Comparison of ENCODE assay signal across 25 mouse cellular contexts in the genomic region with DNA sequence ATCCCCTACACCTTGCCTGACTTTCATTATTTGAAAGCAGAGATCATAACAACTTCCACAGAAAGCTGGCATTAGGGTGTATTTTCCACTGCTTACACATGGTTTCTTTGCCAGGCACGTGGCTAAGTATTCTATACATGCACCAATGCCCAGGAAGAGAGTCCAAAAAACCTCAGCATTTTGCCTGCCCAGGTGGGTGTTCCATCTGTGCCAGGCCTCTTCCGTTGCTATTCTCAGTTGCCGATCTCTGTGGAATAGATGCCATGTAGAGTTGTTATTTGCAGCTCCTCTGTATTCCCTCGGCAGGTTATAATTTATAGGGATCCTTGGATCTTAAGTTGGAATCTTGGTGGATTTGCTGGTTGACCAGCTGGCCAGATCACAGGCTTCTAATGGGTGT.
DNase-seq lines count a peak whose midpoint lies in the region; ATAC-seq lines count a peak whose summit lies in the region.
"Had no signal": no experiment of that assay in that cellular context is flagged by ENCODE, and none has a peak within 500 bp of the region (broad histone marks: within the 10 kb centered on the region; RNA-seq: fewer than 3 reads in every experiment).

No protein-coding gene starts in this region.

- no peaks in the 10 kb centered on the region for H3K4me1 ChIP-seq in midbrain, embryonic 14.5 days (ENCODE audit: control insufficient read depth, insufficient read depth, low read length)
- H3K4me1 ChIP-seq: forebrain, embryonic 12.5 days; hindbrain, embryonic 15.5 days; midbrain, embryonic 15.5 days had no signal

- no peak for ATAC-seq in midbrain, embryonic 14.5 days (ENCODE audit: low FRiP score, low TSS enrichment)
- ATAC-seq: midbrain, embryonic 15.5 days; Patski had no signal

- H3K9me3 ChIP-seq in midbrain, embryonic 14.5 days (ENCODE audit: control insufficient read depth, low read length): no peaks in the 10 kb centered on the region
- H3K9me3 ChIP-seq: forebrain, embryonic 12.5 days; hindbrain, embryonic 15.5 days; midbrain, embryonic 15.5 days; neural tube, embryonic 13.5 days had no signal

- H3K36me3 ChIP-seq in midbrain, embryonic 14.5 days (ENCODE audit: control insufficient read depth, insufficient read depth, low read length): no peaks in the 10 kb centered on the region
- H3K36me3 ChIP-seq: forebrain, embryonic 12.5 days; G1E; hindbrain, embryonic 15.5 days; midbrain, embryonic 15.5 days; neural tube, embryonic 13.5 days had no signal

- no peak overlapping the region for H3K9ac ChIP-seq in midbrain, embryonic 14.5 days (replicated peaks; ENCODE audit: low read length)
- H3K9ac ChIP-seq: forebrain, embryonic 12.5 days; hindbrain, embryonic 15.5 days; midbrain, embryonic 15.5 days; neural tube, embryonic 13.5 days had no signal

- 92% methylated on average over 4 of the region's 4 CpGs for WGBS in midbrain, embryonic 14.5 days

- DNase-seq in heart, adult 11 months: peak; percentile 70
- no peak for DNase-seq in heart, adult 9 months (ENCODE audit: low spot score in 2 of 2)
- DNase-seq in right cerebral cortex, adult 18-20 months: peak; percentile 2
- no peak for DNase-seq in right cerebral cortex, postnatal 14 days
- peak; percentile 26 for DNase-seq in cerebellum, adult 8-10 months
- peak; percentile 9 to 13 for DNase-seq in right cerebral cortex, postnatal 36 days (ENCODE audit: low spot score in 2 of 2)
- no peak for DNase-seq in midbrain, embryonic 14.5 days
- DNase-seq: adrenal gland, postnatal 36 days; B cell, adult 2 months; gastrocnemius, adult 2 months; lung, postnatal 4 days; retina, postnatal 1 day; spleen, adult 18-20 months; thymus, postnatal 4 days had no signal

- H3K27ac ChIP-seq in midbrain, embryonic 14.5 days (replicated peaks; ENCODE audit: low read depth, low read length): no peak overlapping the region
- H3K27ac ChIP-seq: forebrain, embryonic 12.5 days; gastrocnemius, adult 2 months; hindbrain, embryonic 15.5 days; kidney, postnatal 0 days; left cerebral cortex, adult 2 months; midbrain, embryonic 15.5 days; neural tube, embryonic 13.5 days had no signal

- H3K4me3 ChIP-seq in midbrain, embryonic 14.5 days (replicated peaks; ENCODE audit: low read depth, low read length): no peak overlapping the region
- H3K4me3 ChIP-seq: forebrain, embryonic 12.5 days; gastrocnemius, adult 2 months; hindbrain, embryonic 15.5 days; left cerebral cortex, adult 2 months; midbrain, embryonic 15.5 days; myocyte; neural tube, embryonic 13.5 days had no signal

- no peak overlapping the region for H3K4me2 ChIP-seq in midbrain, embryonic 14.5 days (ENCODE audit: low read length)
- H3K4me2 ChIP-seq: forebrain, embryonic 12.5 days; heart, embryonic 11.5 days; hindbrain, embryonic 15.5 days; midbrain, embryonic 15.5 days; neural tube, embryonic 13.5 days had no signal

- H3K27me3 ChIP-seq in midbrain, embryonic 14.5 days (ENCODE audit: control insufficient read depth, insufficient read depth, low read length): no peaks in the 10 kb centered on the region
- H3K27me3 ChIP-seq: CH12.LX; hindbrain, embryonic 15.5 days; midbrain, embryonic 15.5 days; neural tube, embryonic 13.5 days; Patski had no signal

Comparison
In these comparisons a context has a peak if more than half of its experiments do, and no peak if none do; other contexts are left out.
1. DNase-seq: peak in heart, adult 11 months (single experiment), right cerebral cortex, adult 18-20 months (single experiment), cerebellum, adult 8-10 months (single experiment) and right cerebral cortex, postnatal 36 days (2 of 2); none in heart, adult 9 months (0 of 2), right cerebral cortex, postnatal 14 days (single experiment) and midbrain, embryonic 14.5 days (single experiment).